Mouse (Mus musculus): Measurements from ENCODE around the gene Ldhc.

DNA sequence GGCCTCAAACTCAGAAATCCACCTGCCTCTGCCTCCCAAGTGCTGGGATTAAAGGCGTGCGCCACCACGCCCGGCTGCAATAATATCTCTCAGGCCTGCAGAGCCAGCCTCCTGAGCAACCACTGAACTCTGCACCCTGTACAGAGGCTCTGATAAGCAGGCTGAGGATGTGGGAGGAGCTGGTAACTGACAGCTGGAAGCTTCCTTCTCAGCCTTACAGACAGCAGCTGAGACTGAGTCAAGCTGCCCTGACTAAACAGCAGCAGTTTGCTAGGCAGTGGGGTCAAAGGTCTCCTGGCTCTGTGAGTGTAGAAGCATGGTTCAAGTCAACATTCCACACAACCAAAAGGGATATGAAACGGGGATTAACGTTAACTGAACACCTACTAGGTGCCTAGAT is 27.7 kb upstream of the Ldhc start:
- TF ChIP-seq CTCF (IDR thresholded peaks at IDR 0.05; ENCODE audit: low read depth), result no peak
- TF ChIP-seq EP300 (IDR thresholded peaks at IDR 0.05; ENCODE audit: low read depth), result no peak

All from liver, embryonic 14.5 days (tissue).